Mouse (Mus musculus) heart, adult 18-20 months (tissue): ENCODE data around the gene D430041D05Rik. TPM values are rescaled to one million over a fixed set of nuclear protein-coding genes. Genes with fewer than 3 reads are reported as not detected.
A peak's percentile ranks its signal among the peaks of the same experiment; 100 is the strongest.

Source experiments
- DNase-seq, 2 experiments: peaks; one replicate each; pipeline ENCODE4 v3.0.0; 2021 to 2022; ENCODE audit warnings: mixed read lengths in 1 of 2
- long read RNA-seq, 2 experiments: library from polyadenylated mRNA; stranded (forward); transcript quantifications; one replicate each; pipeline ENCODE4 v2.0.0; 2021
- total RNA-seq, 2 experiments: library from RNA; stranded (reverse); gene quantifications; 2 replicates each; pipeline ENCODE4 v1.2.3; 2021

D430041D05Rik gene
- total RNA-seq, result under 1 TPM; 0.07 to 0.08 TPM
- long read RNA-seq, experiment 1, result 0 reads
- long read RNA-seq, experiment 2, result 0 reads

DNA sequence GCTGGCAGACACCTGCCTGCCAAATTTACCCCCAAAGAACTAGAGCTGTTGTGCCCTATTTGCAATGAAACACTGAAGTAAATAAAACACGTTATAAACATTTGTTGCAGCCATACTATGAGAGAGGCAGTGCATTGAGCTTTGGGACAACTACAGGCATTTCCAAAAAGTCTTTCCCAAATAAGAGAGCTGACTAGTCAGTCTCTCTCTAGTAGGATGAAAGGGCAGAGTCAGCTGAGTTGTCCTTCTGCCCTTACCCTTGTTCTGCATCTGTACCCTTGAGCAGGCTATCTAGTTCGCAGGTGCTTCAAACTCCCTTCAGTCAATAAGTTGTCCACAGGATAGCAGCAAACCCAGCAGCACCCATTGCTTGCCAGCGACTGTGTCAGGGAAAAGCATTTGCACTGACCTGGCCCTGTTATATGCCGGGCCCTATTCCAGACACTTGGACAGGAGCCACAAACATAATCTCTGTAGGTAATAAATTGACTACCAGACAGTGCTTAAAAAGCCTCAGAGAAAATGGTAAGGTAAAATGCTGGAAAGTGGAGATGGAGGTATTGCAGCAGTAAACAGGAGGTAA is at the start of gene D430041D05Rik:
D430041D05Rik (minus strand) TSS at position 51 of the 583 bp plus-strand sequence.
- no peak for DNase-seq

DNA sequence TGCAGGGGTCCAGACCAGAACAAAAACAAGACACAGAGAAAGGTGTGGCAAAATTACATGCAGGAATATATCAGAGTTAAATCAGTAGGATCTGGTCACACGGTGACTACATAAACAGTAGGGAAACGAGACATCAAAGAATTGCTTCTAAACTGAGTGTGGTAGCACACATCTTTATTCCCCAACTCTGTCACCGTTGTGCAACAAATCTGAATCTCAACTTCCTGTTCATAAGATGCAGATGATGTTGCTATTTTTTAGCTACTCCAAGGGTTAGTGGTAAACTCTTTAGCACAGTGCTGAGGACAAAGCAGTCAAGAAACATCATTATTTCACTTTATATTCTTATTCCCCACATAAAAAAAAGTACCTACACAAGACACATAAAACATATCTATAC is 49.2 kb upstream of the D430041D05Rik start:
- no peak for DNase-seq

- no peak for DNase-seq
Measured at GRCm38 (mm10) chr2:104458569-104459332, 47.9 kb upstream of the D430041D05Rik start.

DNA sequence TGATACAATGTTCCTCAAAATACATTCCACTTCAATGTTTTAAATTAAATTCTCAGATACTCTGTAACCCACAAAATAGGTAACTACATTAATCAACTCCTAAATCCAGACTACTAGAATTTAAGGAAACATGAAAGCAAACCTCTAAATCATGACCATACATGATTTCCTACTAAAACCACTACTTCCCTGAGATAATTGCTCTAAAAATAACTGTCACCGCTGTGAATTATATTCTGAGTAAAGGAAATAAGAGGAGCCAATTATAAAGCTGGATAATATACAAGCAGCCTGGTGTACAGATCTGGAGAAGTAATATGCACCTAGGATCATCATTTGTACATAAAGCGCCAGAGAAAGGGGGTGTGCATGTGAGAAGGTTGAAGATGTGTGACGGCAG is 46.3 kb upstream of the D430041D05Rik start:
- no peak for DNase-seq

GRCm38 (mm10) chr2:104450685-104451084 is 39.9 kb upstream of the D430041D05Rik start:
- DNase-seq, result no peak

GRCm38 (mm10) chr2:104449191-104449590 is 38.4 kb upstream of the D430041D05Rik start:
- peak in 1 of 2 experiments; percentile 45 for DNase-seq

- no peak for DNase-seq
Measured at GRCm38 (mm10) chr2:104448201-104448600, 37.4 kb upstream of the D430041D05Rik start.

- no peak for DNase-seq
Measured at GRCm38 (mm10) chr2:104446016-104446415, 35.2 kb upstream of the D430041D05Rik start.

- peak; percentile 77 to 82 for DNase-seq
Measured at GRCm38 (mm10) chr2:104444776-104445175, 34.0 kb upstream of the D430041D05Rik start.

DNA sequence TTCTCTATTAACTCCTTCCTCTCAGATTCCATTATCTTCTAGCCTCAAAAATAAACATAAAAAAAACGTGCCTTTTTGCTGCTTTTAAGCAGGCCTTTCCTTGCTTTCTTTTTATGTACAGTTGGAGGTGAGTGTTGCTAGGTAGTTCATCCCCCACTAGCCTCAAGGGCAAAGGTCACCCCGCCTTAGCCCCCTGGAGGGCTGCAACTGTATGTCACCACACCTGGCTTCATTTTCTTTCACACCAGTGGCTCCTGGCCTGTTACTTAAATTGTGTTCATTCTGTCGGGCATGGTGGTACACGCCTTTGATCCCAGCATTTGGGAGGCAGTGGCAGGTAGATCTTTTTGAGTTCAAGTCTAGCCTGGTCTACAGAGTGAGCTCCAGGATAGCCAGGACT is 31.5 kb upstream of the D430041D05Rik start:
- no peak for DNase-seq

GRCm38 (mm10) chr2:104436226-104436625 is 25.4 kb upstream of the D430041D05Rik start:
- no peak for DNase-seq

DNA sequence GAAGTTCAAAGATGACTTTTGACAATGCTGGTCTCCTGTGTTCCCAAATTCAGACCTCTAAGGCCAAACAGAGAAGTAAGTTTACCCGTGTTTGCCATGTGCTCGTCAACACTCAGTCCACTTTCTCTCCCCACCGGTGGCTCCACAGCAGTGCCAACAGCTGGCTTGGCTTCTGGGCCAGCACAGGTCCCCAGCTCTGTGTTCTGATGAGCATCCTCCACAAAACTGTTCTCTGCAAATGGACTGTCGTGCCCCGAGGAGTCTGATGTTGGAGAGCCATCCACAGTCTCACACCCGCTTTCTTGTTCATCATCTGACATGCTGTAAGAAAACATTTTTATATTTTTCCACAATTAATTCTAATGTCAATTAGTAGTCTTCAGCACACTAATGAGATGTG is 20.3 kb upstream of the D430041D05Rik start:
- DNase-seq, result no peak

- no peak for DNase-seq
Measured at GRCm38 (mm10) chr2:104430566-104430965, 19.8 kb upstream of the D430041D05Rik start.

DNA sequence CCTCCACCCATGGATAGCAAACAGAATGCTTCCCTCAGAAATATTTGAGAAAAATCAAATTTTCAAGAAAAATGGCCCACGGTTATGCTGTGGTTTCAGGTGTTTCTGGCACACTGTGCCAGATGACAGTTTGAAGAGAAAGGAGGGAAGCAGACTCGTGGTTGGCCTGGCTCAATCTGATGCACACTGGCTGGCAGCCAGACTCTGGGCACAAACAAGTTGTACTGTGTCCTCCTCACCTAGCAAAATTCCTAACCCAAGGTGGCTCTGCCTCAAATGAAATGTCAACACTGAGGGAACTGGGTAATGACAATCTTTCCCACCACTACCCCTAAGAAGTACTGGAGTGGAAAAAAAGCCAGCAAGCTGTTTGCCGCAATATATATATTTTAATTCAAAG is 15.3 kb upstream of the D430041D05Rik start:
- peak in 1 of 2 experiments; percentile 46 for DNase-seq

- no peak for DNase-seq
Measured at GRCm38 (mm10) chr2:104422230-104422629, 11.4 kb upstream of the D430041D05Rik start.

GRCm38 (mm10) chr2:104420805-104421204 is 10.0 kb upstream of the D430041D05Rik start:
- DNase-seq, result no peak

- no peak for DNase-seq
Measured at GRCm38 (mm10) chr2:104419999-104420398, 9.2 kb upstream of the D430041D05Rik start.

- DNase-seq, result no peak
Measured at GRCm38 (mm10) chr2:104419411-104419810, 8.6 kb upstream of the D430041D05Rik start.

DNA sequence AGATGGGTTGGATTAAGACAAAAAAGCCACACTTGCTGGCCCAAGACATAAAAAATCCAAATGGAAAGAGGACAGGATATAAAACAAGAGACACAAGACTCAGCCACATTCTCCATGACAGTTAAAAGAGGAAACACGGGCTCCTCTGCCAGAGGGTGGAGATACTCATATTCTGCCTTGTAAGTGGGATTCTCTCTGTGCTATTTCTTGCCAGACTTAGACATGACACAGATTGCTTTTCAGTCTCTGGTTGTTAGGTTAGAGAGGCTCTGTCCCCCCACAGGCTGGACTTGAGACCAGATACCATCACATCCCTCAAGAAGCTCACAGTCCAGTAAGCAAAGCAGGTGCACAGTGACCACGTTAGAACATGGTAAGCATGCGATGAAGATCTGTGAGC is 2.2 kb upstream of the D430041D05Rik start:
- DNase-seq, result no peak

DNA sequence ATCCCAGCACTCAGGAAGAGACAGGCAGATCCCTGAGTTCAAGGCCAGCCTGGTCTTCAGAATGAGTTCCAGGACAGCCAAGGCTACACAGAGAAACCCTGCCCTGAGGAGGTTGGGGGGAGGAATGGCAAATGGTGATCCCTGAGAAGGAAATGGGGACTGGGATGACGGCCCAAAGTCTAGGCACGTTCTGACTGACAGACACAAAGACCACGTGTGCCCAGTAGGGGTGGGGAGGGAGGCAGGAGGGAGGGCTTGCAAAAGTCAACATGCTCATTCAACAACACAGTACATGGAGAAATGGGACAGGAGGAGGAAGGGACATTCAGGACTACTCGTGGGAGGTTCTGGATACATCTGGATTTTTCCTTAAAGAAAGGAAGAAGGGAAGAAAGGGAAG is 1.7 kb upstream of the D430041D05Rik start:
- DNase-seq, result no peak

GRCm38 (mm10) chr2:104411806-104412205 is 993 bp upstream of the D430041D05Rik start:
- DNase-seq, result no peak

DNA sequence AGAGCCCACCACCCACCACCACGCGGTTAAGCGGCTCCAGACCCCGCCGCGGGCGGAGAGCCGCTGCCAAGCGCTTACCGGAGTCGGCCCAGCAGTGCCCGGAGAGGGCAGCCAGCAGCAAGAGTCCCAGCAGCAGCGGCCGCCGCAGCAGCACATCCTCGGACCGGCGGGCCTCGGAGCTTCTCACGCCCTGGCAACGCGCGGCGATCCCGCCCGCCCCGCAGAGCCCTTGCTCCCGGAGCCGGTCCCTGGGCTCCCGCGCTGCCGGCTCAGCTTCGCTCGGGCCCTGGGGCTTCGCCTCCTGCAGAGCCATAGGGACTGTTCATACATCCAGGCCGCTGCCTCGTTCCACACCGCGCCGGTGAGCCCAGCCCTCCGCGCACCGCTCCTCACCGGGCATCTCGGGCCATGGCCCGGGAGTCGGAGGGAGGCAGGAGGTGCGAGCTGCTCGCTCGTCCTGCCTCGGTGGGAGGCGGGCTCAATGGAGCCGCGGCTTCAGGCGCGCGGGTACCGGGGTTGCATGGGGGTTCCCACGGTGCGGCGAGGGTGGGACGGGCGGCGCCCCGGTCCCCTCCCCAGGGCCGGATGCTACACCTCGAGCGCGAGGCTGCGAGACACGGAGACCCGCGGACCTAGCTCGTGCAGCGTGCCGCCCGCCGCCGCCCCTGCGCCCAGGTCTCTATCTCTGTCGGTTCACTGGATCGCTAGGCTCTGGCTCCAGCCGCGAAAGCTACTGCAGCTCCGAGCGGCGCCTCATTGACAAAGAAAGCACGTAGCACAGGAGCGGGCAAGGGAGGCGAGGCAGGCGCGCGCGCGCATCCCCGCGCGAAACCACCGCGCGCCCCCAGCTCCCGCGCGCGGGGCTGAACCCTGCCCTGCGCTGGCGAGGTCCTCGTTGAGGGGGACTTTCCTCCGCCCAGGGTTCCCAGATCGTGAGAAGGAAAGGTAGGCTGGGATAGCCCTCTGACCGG is 677 bp downstream of the D430041D05Rik start:
- no peak for DNase-seq

DNA sequence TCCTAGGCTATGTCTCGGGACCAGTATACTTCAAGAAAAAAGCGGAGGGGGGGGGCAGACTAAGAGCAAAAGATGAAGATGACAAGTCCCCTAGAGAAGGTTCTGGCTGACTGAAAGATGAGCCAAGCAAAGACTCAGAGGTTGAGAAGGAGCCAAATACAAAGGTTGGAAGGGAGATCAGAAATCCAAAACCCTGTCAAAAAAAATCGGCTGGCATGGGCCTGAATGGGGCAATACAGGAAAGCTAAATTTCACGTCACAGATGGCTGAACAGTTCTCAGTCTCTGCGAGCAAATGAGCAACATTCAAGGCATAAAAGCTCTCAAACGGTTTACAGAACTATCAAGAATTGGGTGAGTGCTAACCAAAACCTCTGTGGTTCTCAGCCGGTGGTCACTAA is 2.5 kb downstream of the D430041D05Rik start:
- no peak for DNase-seq
